ENCODE assay signal across 20 mouse cellular contexts in genomic region chr7:45820913-45821312, GRCm38 (mm10). TPM values are rescaled to one million over a fixed set of nuclear protein-coding genes. Genes with fewer than 3 reads are reported as not detected.
"Had no signal": no experiment of that assay in that cellular context is flagged by ENCODE, and none has a peak within 500 bp of the region (broad histone marks: within the 10 kb centered on the region; RNA-seq: fewer than 3 reads in every experiment).

No protein-coding gene starts in this region.

- H3K27ac ChIP-seq: lung, embryonic 15.5 days; macrophage; midbrain, embryonic 13.5 days; neural tube, embryonic 12.5 days; stomach, embryonic 15.5 days; stomach, postnatal 0 days had no signal

- H3K9me3 ChIP-seq: lung, embryonic 15.5 days; megakaryocyte, embryonic 14.5 days; midbrain, embryonic 13.5 days; neural tube, embryonic 12.5 days; stomach, embryonic 15.5 days had no signal

- H3K9ac ChIP-seq: liver, postnatal 0 days; lung, embryonic 15.5 days; midbrain, embryonic 13.5 days; neural tube, embryonic 12.5 days; stomach, embryonic 15.5 days had no signal

- H3K27me3 ChIP-seq: lung, embryonic 15.5 days; stomach, embryonic 15.5 days had no signal

- ATAC-seq: liver, postnatal 0 days; lung, postnatal 0 days; midbrain, embryonic 13.5 days; midbrain, embryonic 16.5 days had no signal

- H3K4me2 ChIP-seq: lung, embryonic 15.5 days; midbrain, embryonic 11.5 days; midbrain, embryonic 13.5 days; neural tube, embryonic 12.5 days; stomach, embryonic 15.5 days had no signal

- H3K4me3 ChIP-seq: lung, embryonic 15.5 days; megakaryocyte, embryonic 14.5 days; midbrain, embryonic 13.5 days; neural tube, embryonic 12.5 days; stomach, embryonic 15.5 days had no signal

- H3K4me1 ChIP-seq: neural tube, embryonic 12.5 days had no signal

- DNase-seq: liver, postnatal 0 days; lung, adult 2 months; lung, postnatal 14 days; lung, postnatal 36 days; right cerebral cortex, postnatal 14 days; thymus, adult 2 months; thymus, postnatal 36 days had no signal

RNA-seq across cellular contexts. Expression of gene Kcnj14, which starts 3.7 kb away (rescaled TPM):
- total RNA-seq: monocyte, adult 5-6 weeks had no signal
- polyA plus RNA-seq: macrophage; spleen, adult 2 months had no signal

RNA-seq across cellular contexts. Expression of gene Sult2b1, which starts 36.4 kb away (rescaled TPM):
- total RNA-seq: monocyte, adult 5-6 weeks; neutrophil, adult 5-6 weeks had no signal

RNA-seq across cellular contexts. Expression of gene Lmtk3, which starts 37.4 kb away (rescaled TPM):
- total RNA-seq: monocyte, adult 5-6 weeks; neutrophil, adult 5-6 weeks had no signal
- polyA plus RNA-seq: liver, postnatal 0 days had no signal
